31 mouse cellular contexts compared by ENCODE assay signal in genomic region chr9:85767255-85767654, GRCm38 (mm10). TPM values are rescaled to one million over a fixed set of nuclear protein-coding genes. Genes with fewer than 3 reads are reported as not detected.
DNase-seq lines count a peak whose midpoint lies in the region; ATAC-seq lines count a peak whose summit lies in the region.
"Had no signal": no experiment of that assay in that cellular context is flagged by ENCODE, and none has a peak within 500 bp of the region (broad histone marks: within the 10 kb centered on the region; RNA-seq: fewer than 3 reads in every experiment).

No protein-coding gene starts in this region.

- WGBS in hindbrain, embryonic 11.5 days, result 81% methylated on average over 2 of the region's 2 CpGs
- WGBS in hindbrain, embryonic 10.5 days, result 95% methylated on average over 2 of the region's 2 CpGs
- WGBS in neural tube, embryonic 14.5 days, result 76% methylated on average over 2 of the region's 2 CpGs
- WGBS in hindbrain, embryonic 13.5 days, result 85% methylated on average over 2 of the region's 2 CpGs

- H3K9me3 ChIP-seq in hindbrain, embryonic 11.5 days (ENCODE audit: control insufficient read depth, low read length), result no peaks in the 10 kb centered on the region
- H3K9me3 ChIP-seq in hindbrain, embryonic 10.5 days, result no peaks in the 10 kb centered on the region
- no peaks in the 10 kb centered on the region for H3K9me3 ChIP-seq in neural tube, embryonic 14.5 days (ENCODE audit: control insufficient read depth, low read length)
- no peaks in the 10 kb centered on the region for H3K9me3 ChIP-seq in hindbrain, embryonic 13.5 days
- H3K9me3 ChIP-seq: forebrain, embryonic 13.5 days; G1E; heart, embryonic 10.5 days; heart, embryonic 15.5 days; neural tube, embryonic 12.5 days had no signal

- no peak overlapping the region for H3K4me2 ChIP-seq in hindbrain, embryonic 11.5 days (replicated peaks; ENCODE audit: low read depth, low read length)
- H3K4me2 ChIP-seq in neural tube, embryonic 14.5 days (ENCODE audit: low read depth, low read length), result no peak overlapping the region
- no peak overlapping the region for H3K4me2 ChIP-seq in hindbrain, embryonic 13.5 days
- H3K4me2 ChIP-seq: forebrain, embryonic 13.5 days; heart, embryonic 15.5 days; neural tube, embryonic 12.5 days had no signal

- H3K27ac ChIP-seq in hindbrain, embryonic 11.5 days (ENCODE audit: low read depth, low read length), result no peak overlapping the region
- H3K27ac ChIP-seq in hindbrain, embryonic 10.5 days, result no peak overlapping the region
- no peak overlapping the region for H3K27ac ChIP-seq in neural tube, embryonic 14.5 days (ENCODE audit: low read depth, low read length)
- H3K27ac ChIP-seq in hindbrain, embryonic 13.5 days, result no peak overlapping the region
- H3K27ac ChIP-seq: forebrain, embryonic 13.5 days; heart, embryonic 10.5 days; heart, embryonic 15.5 days; liver, embryonic 14.5 days; macrophage; neural tube, embryonic 12.5 days; stomach, postnatal 0 days had no signal

- H3K36me3 ChIP-seq in hindbrain, embryonic 11.5 days (ENCODE audit: control insufficient read depth, insufficient read depth, low read length), result no peaks in the 10 kb centered on the region
- no peaks in the 10 kb centered on the region for H3K36me3 ChIP-seq in hindbrain, embryonic 10.5 days
- no peaks in the 10 kb centered on the region for H3K36me3 ChIP-seq in neural tube, embryonic 14.5 days (ENCODE audit: control insufficient read depth, insufficient read depth, low read length)
- H3K36me3 ChIP-seq in hindbrain, embryonic 13.5 days, result no peaks in the 10 kb centered on the region
- H3K36me3 ChIP-seq: G1E; heart, embryonic 10.5 days; heart, embryonic 15.5 days; neural tube, embryonic 12.5 days had no signal

- H3K4me1 ChIP-seq in hindbrain, embryonic 11.5 days (replicated peaks; ENCODE audit: control insufficient read depth, insufficient read depth, low read length), result no peaks in the 10 kb centered on the region
- H3K4me1 ChIP-seq in hindbrain, embryonic 10.5 days (replicated peaks), result no peaks in the 10 kb centered on the region
- H3K4me1 ChIP-seq in neural tube, embryonic 14.5 days (ENCODE audit: control insufficient read depth, insufficient read depth, low read length), result no peaks in the 10 kb centered on the region
- H3K4me1 ChIP-seq in hindbrain, embryonic 13.5 days (replicated peaks), result no peaks in the 10 kb centered on the region
- H3K4me1 ChIP-seq: forebrain, embryonic 13.5 days; heart, embryonic 10.5 days; heart, embryonic 15.5 days; neural tube, embryonic 12.5 days had no signal

- no peaks in the 10 kb centered on the region for H3K27me3 ChIP-seq in hindbrain, embryonic 11.5 days (ENCODE audit: control insufficient read depth, insufficient read depth, low read length)
- H3K27me3 ChIP-seq in hindbrain, embryonic 10.5 days (ENCODE audit: insufficient read depth, poor library complexity, severe bottlenecking), result no peaks in the 10 kb centered on the region
- H3K27me3 ChIP-seq in neural tube, embryonic 14.5 days (ENCODE audit: control insufficient read depth, insufficient read depth, low read length), result no peaks in the 10 kb centered on the region
- H3K27me3 ChIP-seq in hindbrain, embryonic 13.5 days, result no peaks in the 10 kb centered on the region
- H3K27me3 ChIP-seq: forebrain, embryonic 13.5 days; heart, embryonic 15.5 days; neural tube, embryonic 12.5 days; Patski had no signal

- peak; percentile 60; the same call in 1 of the 2 replicates for ATAC-seq in hindbrain, embryonic 11.5 days (ENCODE audit: low FRiP score)
- peak; percentile 80; the same call in 1 of the 2 replicates for ATAC-seq in neural tube, embryonic 14.5 days (ENCODE audit: low read depth)
- peak; percentile 78 for ATAC-seq in hindbrain, embryonic 13.5 days (ENCODE audit: low FRiP score)
- ATAC-seq: forebrain, embryonic 13.5 days; intestine, embryonic 16.5 days; Patski had no signal

- no peak overlapping the region for H3K9ac ChIP-seq in hindbrain, embryonic 11.5 days (ENCODE audit: low read depth, low read length)
- no peak overlapping the region for H3K9ac ChIP-seq in neural tube, embryonic 14.5 days (replicated peaks; ENCODE audit: low read depth, low read length)
- H3K9ac ChIP-seq in hindbrain, embryonic 13.5 days, result no peak overlapping the region
- H3K9ac ChIP-seq: forebrain, embryonic 13.5 days; heart, embryonic 15.5 days; liver, embryonic 14.5 days; neural tube, embryonic 12.5 days had no signal

- DNase-seq in hindbrain, embryonic 11.5 days (ENCODE audit: low spot score), result no peak
- DNase-seq in hindbrain, embryonic 10.5 days (ENCODE audit: low spot score), result no peak
- DNase-seq in neural tube, embryonic 10.5 days (ENCODE audit: extremely low spot score, low spot score), result no peak
- DNase-seq in ovary, postnatal 10 days (ENCODE audit: low spot score), result no peak
- DNase-seq in thymus, adult 18-20 months, result no peak
- DNase-seq: adrenal gland, postnatal 14 days; cerebellum, adult 11-12 months; cerebellum, adult 9-11 months; gastrocnemius, postnatal 14 days; heart, adult 11 months; kidney, adult 9 months; kidney, postnatal 10 days; layer of hippocampus, adult 9-11 months; liver; lung, adult 2 months; lung, postnatal 10 days; right cerebral cortex, postnatal 4 days; thymus, adult 2 months; thymus, postnatal 4 days had no signal

- no peak overlapping the region for H3K4me3 ChIP-seq in hindbrain, embryonic 11.5 days (ENCODE audit: low read depth, low read length)
- no peak overlapping the region for H3K4me3 ChIP-seq in hindbrain, embryonic 10.5 days
- H3K4me3 ChIP-seq in neural tube, embryonic 14.5 days (ENCODE audit: low read depth, low read length), result no peak overlapping the region
- H3K4me3 ChIP-seq in hindbrain, embryonic 13.5 days, result no peak overlapping the region
- H3K4me3 ChIP-seq: forebrain, embryonic 13.5 days; heart, embryonic 10.5 days; heart, embryonic 15.5 days; neural tube, embryonic 12.5 days had no signal

RNA-seq across cellular contexts. Expression of gene Ibtk, which starts 18.1 kb away (rescaled TPM):
- 45.2 and 47.4 TPM in 2 replicates for polyA plus RNA-seq in hindbrain, embryonic 11.5 days (2014; fragmentation: Nextera tagmentation; extraction: Ambion mirVana)
- polyA plus RNA-seq in hindbrain, embryonic 10.5 days (2016; fragmentation: Nextera tagmentation; extraction: Ambion mirVana), result 30.8 and 33.0 TPM in 2 replicates
- 42.3 and 43.7 TPM in 2 replicates for polyA plus RNA-seq in neural tube, embryonic 14.5 days (2014; fragmentation: Nextera tagmentation; extraction: Ambion mirVana)
- 30.1 and 32.8 TPM in 2 replicates for polyA plus RNA-seq in hindbrain, embryonic 13.5 days (2015; fragmentation: Nextera tagmentation; extraction: Ambion mirVana)
